Mouse (Mus musculus) midbrain, postnatal 0 days (tissue): Measurements from ENCODE around the gene Gm13277. TPM values are rescaled to one million over a fixed set of nuclear protein-coding genes. Genes with fewer than 3 reads are reported as not detected.
"Not testable (repeated sequence)": the region's sequence is repeated elsewhere in the genome, so short reads cannot be mapped to it uniquely, and the experiment has no call there.

Experiments used
- ATAC-seq: fragments of 200-750 bp; cut with Nextera tagmentation; 2 replicates; pipeline ENCODE4 v1.8.0; 2017; ENCODE audit warnings: moderate number of reproducible peaks, mild to moderate bottlenecking, moderate TSS enrichment, moderate library complexity; ENCODE audit not compliant: low FRiP score
- DNase-seq: peaks from one replicate; pipeline ENCODE4 v3.0.0-alpha.2; 2015; ENCODE audit warnings: low spot score
- H3K27ac ChIP-seq: fragments of 300-500 bp; sonication (generic); 2 replicates; pipeline ENCODE4 v1.5.1; 2014; ENCODE audit warnings: low read depth, mild to moderate bottlenecking, low read length, mixed read lengths
- H3K27me3 ChIP-seq: fragments of 300-500 bp; sonication (generic); 2 replicates; pipeline ENCODE4 v1.6.1; 2014; ENCODE audit warnings: low read length, control low read depth, mixed read lengths; ENCODE audit not compliant: insufficient read depth
- H3K36me3 ChIP-seq: fragments of 300-500 bp; sonication (generic); 2 replicates; pipeline ENCODE4 v1.6.1; 2014; ENCODE audit warnings: low read length, control low read depth, mixed read lengths; ENCODE audit not compliant: insufficient read depth
- H3K4me1 ChIP-seq: fragments of 300-500 bp; sonication (generic); 2 replicates; pipeline ENCODE4 v1.6.1; 2014; ENCODE audit warnings: mild to moderate bottlenecking, control low read depth, antibody characterized with exemption, low read length, mixed read lengths; ENCODE audit not compliant: insufficient read depth
- H3K4me2 ChIP-seq: fragments of 300-500 bp; sonication (generic); 2 replicates; pipeline ENCODE4 v1.6.1; 2014; ENCODE audit warnings: low read depth, mild to moderate bottlenecking, low read length, mixed read lengths; ENCODE audit not compliant: poor library complexity, severe bottlenecking
- H3K4me3 ChIP-seq: fragments of 300-500 bp; sonication (generic); 2 replicates; pipeline ENCODE4 v1.5.1; 2014; ENCODE audit warnings: low read depth, mild to moderate bottlenecking, low read length, moderate library complexity
- H3K9ac ChIP-seq: fragments of 300-500 bp; sonication (generic); replicated peaks from 2 replicates; pipeline ENCODE4 v1.6.1; 2014; ENCODE audit warnings: mild to moderate bottlenecking, low read length, moderate library complexity, mixed read lengths; ENCODE audit not compliant: poor library complexity, severe bottlenecking
- H3K9me3 ChIP-seq: fragments of 300-500 bp; sonication (generic); 2 replicates; pipeline ENCODE4 v1.6.1; 2016; ENCODE audit warnings: low read length, control low read depth
- CTCF ChIP-seq: IDR thresholded peaks from 2 replicates; pipeline ENCODE4 v1.5.1; 2016; ENCODE audit warnings: antibody characterized with exemption, mild to moderate bottlenecking
- WGBS: fragments of 180-500 bp; shearing (Covaris S2); extraction: QIAGEN DNeasy Blood & Tissue Kit; methylation state at CpG from one replicate; pipeline ENCODE4 v1.1.7; 2014; 5-methylcytosine and 5-hydroxymethylcytosine counted together
- polyA plus RNA-seq: library from polyadenylated mRNA; unstranded; fragments of >200 nt; fragmentation: Nextera tagmentation; extraction: Ambion mirVana; gene quantifications from 2 replicates; pipeline ENCODE4 v1.2.1, GENCODE M21; 2015
- total RNA-seq: library from RNA; depleted of rRNA; stranded (reverse); fragments of >200 nt; gene quantifications from 2 replicates; pipeline ENCODE4 v1.2.3, GENCODE M21; 2014

Gene Gm13277
- total and polyA plus RNA-seq, 2 experiments from 2014 or later: not detected

- H3K4me3 ChIP-seq, DNase-seq: not testable (repeated sequence)
- TF ChIP-seq CTCF: peak; percentile 14; the same call in 1 of the 2 replicates
Observed at GRCm38 (mm10) chr4:88805761-88806160, 17.3 kb downstream of the Gm13277 start.

DNA sequence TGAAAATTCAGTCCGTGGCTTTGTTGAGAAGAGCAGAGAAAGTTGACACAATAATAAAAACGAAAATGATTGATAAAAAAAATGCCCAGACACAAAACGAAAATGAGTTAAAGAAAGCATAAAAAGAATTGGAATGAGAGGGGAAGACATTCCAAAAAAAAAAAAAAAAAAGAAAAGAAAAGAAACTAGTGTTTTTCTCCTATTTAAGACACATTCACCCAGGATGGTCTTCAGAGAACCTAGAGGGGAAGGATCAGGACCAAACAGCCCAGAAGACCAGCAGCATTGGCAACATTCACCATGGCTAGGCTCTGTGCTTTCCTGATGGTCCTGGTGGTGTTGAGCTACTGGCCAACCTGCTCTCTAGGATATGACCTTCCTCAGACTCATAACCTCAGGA is 27.5 kb downstream of the Gm13277 start, which contains the start of gene Ifna7:
Ifna7 (plus strand) TSS at position 301 of the 400 bp plus-strand sequence.
- Histone ChIP-seq H3K4me2 (no peak within 1 kb of the TSS), H3K27ac (no peak within 1 kb of the TSS), H3K4me3 (no peak within 1 kb of the TSS), H3K36me3 (no peaks in the 10 kb centered on the region), H3K4me1 (no peaks in the 10 kb centered on the region), H3K9ac (no peak within 1 kb of the TSS), H3K27me3 (no peaks in the 10 kb centered on the region), H3K9me3 (no peaks in the 10 kb centered on the region)
- ATAC-seq: no peak
- DNase-seq: no peak
- 66% methylated on average over 3 of the region's 3 CpGs for WGBS
- TF ChIP-seq CTCF: no peak

More at GRCm38 (mm10) chr4:88805761-88806160, 17.3 kb downstream of the Gm13277 start:
- H3K4me1 ChIP-seq, H3K27me3 ChIP-seq, H3K9ac ChIP-seq, H3K9me3 ChIP-seq, ATAC-seq, H3K27ac ChIP-seq, H3K36me3 ChIP-seq: not testable (repeated sequence)
- WGBS: no CpG with 5 or more reads among the region's 34 CpGs
- peak overlapping the region; percentile 35 for H3K4me2 ChIP-seq

GRCm38 (mm10) chr4:88819659-88820058 is 31.2 kb downstream of the Gm13277 start, which contains the start of gene Ifna11:
TSS of gene Ifna11 (plus strand) at chr4:88819959.
- H3K9ac ChIP-seq: no peak within 1 kb of the TSS
- no peaks in the 10 kb centered on the region for H3K27me3 ChIP-seq
- no peak for TF ChIP-seq CTCF
- WGBS: 89% methylated on average over 1 of the region's 1 CpGs
- ATAC-seq (no peak), DNase-seq (no peak)
- no peak within 1 kb of the TSS for H3K4me2 ChIP-seq
- H3K9me3 ChIP-seq: no peaks in the 10 kb centered on the region
- H3K4me3 ChIP-seq: no peak within 1 kb of the TSS
- no peaks in the 10 kb centered on the region for H3K36me3 ChIP-seq
- H3K27ac ChIP-seq: no peak within 1 kb of the TSS
- no peaks in the 10 kb centered on the region for H3K4me1 ChIP-seq

- Histone ChIP-seq H3K36me3 (no peaks in the 10 kb centered on the region), H3K9me3 (no peaks in the 10 kb centered on the region), H3K4me1 (no peaks in the 10 kb centered on the region), H3K27ac (no peak overlapping the region), H3K4me3 (no peak overlapping the region), H3K27me3 (no peaks in the 10 kb centered on the region), H3K4me2 (no peak overlapping the region), H3K9ac (no peak overlapping the region)
- DNase-seq: peak; percentile 42
- WGBS: 18% methylated on average over 4 of the region's 4 CpGs
- ATAC-seq: no peak
- peak; percentile 75 for TF ChIP-seq CTCF
Observed at GRCm38 (mm10) chr4:88822995-88823394, 34.6 kb downstream of the Gm13277 start.

- not testable (repeated sequence) for H3K27me3 ChIP-seq, ATAC-seq, H3K4me2 ChIP-seq, H3K4me1 ChIP-seq, H3K9ac ChIP-seq, DNase-seq, H3K9me3 ChIP-seq, H3K36me3 ChIP-seq, H3K4me3 ChIP-seq, H3K27ac ChIP-seq
Observed at GRCm38 (mm10) chr4:88827116-88827515, 38.7 kb downstream of the Gm13277 start, which contains the start of gene Ifna6. TSS of gene Ifna6 (plus strand) at chr4:88827416.

DNA sequence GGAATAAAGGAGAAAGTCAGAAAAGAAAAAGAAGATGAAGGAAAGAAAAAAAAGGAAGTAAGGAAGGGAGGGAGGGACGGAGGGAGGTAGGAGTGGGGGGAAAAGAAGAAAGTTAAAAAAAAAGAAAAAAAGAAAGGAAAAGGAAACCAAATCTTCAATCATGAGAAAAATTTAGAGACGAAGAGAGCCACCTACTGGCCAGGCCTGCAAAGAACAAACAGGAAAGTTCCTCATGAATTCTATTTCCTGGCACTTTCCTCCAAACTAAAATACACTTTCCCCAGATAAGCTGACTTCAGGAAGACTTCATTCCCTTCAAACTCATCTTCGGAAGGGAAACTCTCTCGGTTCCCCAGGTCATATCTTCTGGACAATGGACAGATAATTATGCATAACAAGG is 42.1 kb downstream of the Gm13277 start:
- Histone ChIP-seq H3K4me1 (no peaks in the 10 kb centered on the region), H3K9me3 (no peaks in the 10 kb centered on the region), H3K9ac (no peak overlapping the region), H3K4me2 (no peak overlapping the region), H3K36me3 (no peaks in the 10 kb centered on the region), H3K27ac (no peak overlapping the region), H3K27me3 (no peaks in the 10 kb centered on the region), H3K4me3 (no peak overlapping the region)
- DNase-seq: peak; percentile 17
- TF ChIP-seq CTCF: peak; percentile 74
- 19% methylated on average over 4 of the region's 4 CpGs for WGBS
- no peak for ATAC-seq

GRCm38 (mm10) chr4:88835225-88835624 is 46.8 kb downstream of the Gm13277 start, which contains the start of gene Ifna5:
TSS of gene Ifna5 (plus strand) at chr4:88835525.
- WGBS: 73% methylated on average over 1 of the region's 1 CpGs
- not testable (repeated sequence) for H3K27me3 ChIP-seq, H3K4me2 ChIP-seq, H3K9ac ChIP-seq, DNase-seq, H3K27ac ChIP-seq, H3K4me3 ChIP-seq, ATAC-seq, H3K36me3 ChIP-seq, H3K4me1 ChIP-seq, H3K9me3 ChIP-seq
